Mouse (Mus musculus): ENCODE data around the gene Adgre1. TPM values are rescaled to one million over a fixed set of nuclear protein-coding genes. Genes with fewer than 3 reads are reported as not detected.

Adgre1 gene
- polyA plus RNA-seq, 1 experiment from 2014 or later, result 5.5 TPM

- H3K4me3 ChIP-seq, result no peak overlapping the region
- ATAC-seq (ENCODE audit: low FRiP score, low read depth), result no peak
- WGBS, result 86% methylated on average over 4 of the region's 4 CpGs
Measured at GRCm38 (mm10) chr17:57341568-57341967, 16.9 kb upstream of the Adgre1 start.

GRCm38 (mm10) chr17:57344029-57344707 lies 14.3 kb upstream of the Adgre1 start:
- no peaks in the 10 kb centered on the region for H3K9me3 ChIP-seq
- H3K27me3 ChIP-seq, result no peaks in the 10 kb centered on the region
- no peaks in the 10 kb centered on the region for H3K36me3 ChIP-seq
- H3K4me1 ChIP-seq, result no peaks in the 10 kb centered on the region
- no peak overlapping the region for H3K4me2 ChIP-seq (replicated peaks)
- H3K9ac ChIP-seq (replicated peaks), result no peak overlapping the region
- H3K27ac ChIP-seq (replicated peaks), result no peak overlapping the region
- no peak for ATAC-seq (ENCODE audit: low FRiP score, low read depth)
- H3K4me3 ChIP-seq, result no peak overlapping the region
- 71% methylated on average over 2 of the region's 2 CpGs for WGBS

More at GRCm38 (mm10) chr17:57341568-57341967, 16.9 kb upstream of the Adgre1 start:
- Histone ChIP-seq H3K4me1 (no peaks in the 10 kb centered on the region), H3K9me3 (no peaks in the 10 kb centered on the region), H3K9ac (replicated peaks) (no peak overlapping the region), H3K4me2 (replicated peaks) (no peak overlapping the region), H3K36me3 (no peaks in the 10 kb centered on the region), H3K27me3 (no peaks in the 10 kb centered on the region), H3K27ac (replicated peaks) (no peak overlapping the region)

GRCm38 (mm10) chr17:57347017-57347416 lies 11.5 kb upstream of the Adgre1 start:
- 87% methylated on average over 6 of the region's 6 CpGs for WGBS
- Histone ChIP-seq H3K9ac (replicated peaks) (no peak overlapping the region), H3K4me1 (no peaks in the 10 kb centered on the region), H3K9me3 (no peaks in the 10 kb centered on the region), H3K36me3 (no peaks in the 10 kb centered on the region), H3K4me2 (replicated peaks) (no peak overlapping the region), H3K4me3 (no peak overlapping the region), H3K27ac (replicated peaks) (no peak overlapping the region), H3K27me3 (no peaks in the 10 kb centered on the region)
- ATAC-seq (ENCODE audit: low FRiP score, low read depth), result no peak

- Histone ChIP-seq H3K27me3 (no peaks in the 10 kb centered on the region), H3K9ac (replicated peaks) (no peak overlapping the region), H3K27ac (replicated peaks) (no peak overlapping the region), H3K4me3 (no peak overlapping the region), H3K9me3 (no peaks in the 10 kb centered on the region), H3K36me3 (no peaks in the 10 kb centered on the region), H3K4me2 (replicated peaks) (no peak overlapping the region), H3K4me1 (no peaks in the 10 kb centered on the region)
- WGBS, result 93% methylated on average over 2 of the region's 2 CpGs
- ATAC-seq (ENCODE audit: low FRiP score, low read depth), result no peak
Measured at GRCm38 (mm10) chr17:57347781-57348180, 10.7 kb upstream of the Adgre1 start.

GRCm38 (mm10) chr17:57349067-57349466 lies 9.4 kb upstream of the Adgre1 start:
- no peaks in the 10 kb centered on the region for H3K36me3 ChIP-seq
- H3K4me2 ChIP-seq (replicated peaks), result no peak overlapping the region
- no peaks in the 10 kb centered on the region for H3K27me3 ChIP-seq
- H3K27ac ChIP-seq (replicated peaks), result no peak overlapping the region
- no peak overlapping the region for H3K9ac ChIP-seq (replicated peaks)
- no peak for ATAC-seq (ENCODE audit: low FRiP score, low read depth)
- no peak overlapping the region for H3K4me3 ChIP-seq
- no peaks in the 10 kb centered on the region for H3K9me3 ChIP-seq
- 80% methylated on average over 5 of the region's 5 CpGs for WGBS
- no peaks in the 10 kb centered on the region for H3K4me1 ChIP-seq

- H3K4me2 ChIP-seq (replicated peaks), result no peak overlapping the region
- no peak overlapping the region for H3K27ac ChIP-seq (replicated peaks)
- no peak for ATAC-seq (ENCODE audit: low FRiP score, low read depth)
- no peaks in the 10 kb centered on the region for H3K27me3 ChIP-seq
- no peaks in the 10 kb centered on the region for H3K4me1 ChIP-seq
- 85% methylated on average over 5 of the region's 5 CpGs for WGBS
- H3K36me3 ChIP-seq, result no peaks in the 10 kb centered on the region
- no peak overlapping the region for H3K9ac ChIP-seq (replicated peaks)
- H3K9me3 ChIP-seq, result no peaks in the 10 kb centered on the region
- H3K4me3 ChIP-seq, result no peak overlapping the region
Measured at GRCm38 (mm10) chr17:57350212-57350611, 8.3 kb upstream of the Adgre1 start.

GRCm38 (mm10) chr17:57351107-57351506 lies 7.4 kb upstream of the Adgre1 start:
- H3K27me3 ChIP-seq, result no peaks in the 10 kb centered on the region
- H3K9ac ChIP-seq (replicated peaks), result no peak overlapping the region
- ATAC-seq (ENCODE audit: low FRiP score, low read depth), result no peak
- no peaks in the 10 kb centered on the region for H3K4me1 ChIP-seq
- no peak overlapping the region for H3K4me3 ChIP-seq
- no peaks in the 10 kb centered on the region for H3K9me3 ChIP-seq
- H3K4me2 ChIP-seq (replicated peaks), result no peak overlapping the region
- no peaks in the 10 kb centered on the region for H3K36me3 ChIP-seq
- 89% methylated on average over 9 of the region's 9 CpGs for whole genome bisulfite sequencing
- H3K27ac ChIP-seq (replicated peaks), result no peak overlapping the region

GRCm38 (mm10) chr17:57359485-57360241 lies 1.2 kb downstream of the Adgre1 start:
- ATAC-seq (ENCODE audit: low FRiP score, low read depth), result no peak
- Histone ChIP-seq H3K9ac (replicated peaks) (no peak overlapping the region), H3K9me3 (no peaks in the 10 kb centered on the region), H3K4me3 (no peak overlapping the region), H3K27ac (replicated peaks) (no peak overlapping the region), H3K27me3 (no peaks in the 10 kb centered on the region), H3K4me2 (replicated peaks) (no peak overlapping the region), H3K4me1 (no peaks in the 10 kb centered on the region; the same call in 1 of the 2 replicates), H3K36me3 (no peaks in the 10 kb centered on the region)
- WGBS, result 90% methylated on average over 11 of the region's 11 CpGs

Other genes with a start within 250 kb of the Adgre1 start
- gene Cd70, start 208.9 kb upstream of the Adgre1 start, polyA plus RNA-seq (2016; fragmentation: Nextera tagmentation; extraction: Ambion mirVana), result 0.29 and 0.38 TPM in 2 replicates
- 0.09 TPM in 1 of 2 replicates, not detected in the other for gene Tnfsf14, start 164.5 kb upstream of the Adgre1 start, polyA plus RNA-seq (2016; fragmentation: Nextera tagmentation; extraction: Ambion mirVana)
- 0.50 and 0.64 TPM in 2 replicates for gene C3, start 130.6 kb upstream of the Adgre1 start, polyA plus RNA-seq (2016; fragmentation: Nextera tagmentation; extraction: Ambion mirVana)
- 23.3 and 24.5 TPM in 2 replicates for gene Gpr108, start 110.2 kb upstream of the Adgre1 start, polyA plus RNA-seq (2016; fragmentation: Nextera tagmentation; extraction: Ambion mirVana)
- 23.5 and 26.6 TPM in 2 replicates for gene Trip10, start 109.2 kb upstream of the Adgre1 start, polyA plus RNA-seq (2016; fragmentation: Nextera tagmentation; extraction: Ambion mirVana)
- 2.0 and 2.1 TPM in 2 replicates for gene Vav1, start 79.6 kb upstream of the Adgre1 start, polyA plus RNA-seq (2016; fragmentation: Nextera tagmentation; extraction: Ambion mirVana)
- not detected in 2 replicates for gene Vmn2r120, start 186.8 kb downstream of the Adgre1 start, polyA plus RNA-seq (2016; fragmentation: Nextera tagmentation; extraction: Ambion mirVana)